Mouse (Mus musculus): ENCODE measurements around the gene Smarca2.

Gene Smarca2

GRCm38 (mm10) chr19:26604755-26605300 is at the start of gene Smarca2:
Smarca2 (plus strand) TSS chr19:26605050.
- DNase-seq (ENCODE audit: low spot score in 2 of 2) = peak; percentile 98 to 99

GRCm38 (mm10) chr19:26564850-26565249 is 40.0 kb upstream of the Smarca2 start:
- no peak for DNase-seq (ENCODE audit: low spot score in 2 of 2)

- DNase-seq (ENCODE audit: low spot score in 2 of 2) = no peak
Observed at GRCm38 (mm10) chr19:26566109-26566508, 38.7 kb upstream of the Smarca2 start.

- DNase-seq (ENCODE audit: low spot score in 2 of 2) = no peak
Observed at GRCm38 (mm10) chr19:26568236-26568635, 36.6 kb upstream of the Smarca2 start.

- DNase-seq (ENCODE audit: low spot score in 2 of 2) = no peak
Observed at GRCm38 (mm10) chr19:26568941-26569340, 35.9 kb upstream of the Smarca2 start.

GRCm38 (mm10) chr19:26569461-26569860 is 35.4 kb upstream of the Smarca2 start:
- no peak for DNase-seq (ENCODE audit: low spot score in 2 of 2)

- no peak for DNase-seq (ENCODE audit: low spot score in 2 of 2)
Observed at GRCm38 (mm10) chr19:26579645-26580044, 25.2 kb upstream of the Smarca2 start.

- no peak for DNase-seq (ENCODE audit: low spot score in 2 of 2)
Observed at GRCm38 (mm10) chr19:26580061-26580460, 24.8 kb upstream of the Smarca2 start.

- DNase-seq (ENCODE audit: low spot score in 2 of 2) = no peak
Observed at GRCm38 (mm10) chr19:26594661-26595060, 10.2 kb upstream of the Smarca2 start.

- no peak for DNase-seq (ENCODE audit: low spot score in 2 of 2)
Observed at GRCm38 (mm10) chr19:26601459-26601858, 3.4 kb upstream of the Smarca2 start.

- no peak for DNase-seq (ENCODE audit: low spot score in 2 of 2)
Observed at GRCm38 (mm10) chr19:26603296-26603860, 1.5 kb upstream of the Smarca2 start.

GRCm38 (mm10) chr19:26603906-26604754 is 720 bp upstream of the Smarca2 start:
- no peak for DNase-seq (ENCODE audit: low spot score in 2 of 2)

- peak; percentile 31 to 39 for DNase-seq (ENCODE audit: low spot score in 2 of 2)
Observed at GRCm38 (mm10) chr19:26605438-26606320, 829 bp downstream of the Smarca2 start.

- DNase-seq (ENCODE audit: low spot score in 2 of 2) = peak; percentile 37 to 42
Observed at GRCm38 (mm10) chr19:26606321-26607155, 1.7 kb downstream of the Smarca2 start.

GRCm38 (mm10) chr19:26607156-26607536 is 2.3 kb downstream of the Smarca2 start:
- peak; percentile 63 to 68 for DNase-seq (ENCODE audit: low spot score in 2 of 2)

- peak; percentile 48 to 62 for DNase-seq (ENCODE audit: low spot score in 2 of 2)
Observed at GRCm38 (mm10) chr19:26607551-26608433, 2.9 kb downstream of the Smarca2 start.

GRCm38 (mm10) chr19:26608434-26608812 is 3.6 kb downstream of the Smarca2 start:
- no peak for DNase-seq (ENCODE audit: low spot score in 2 of 2)

- DNase-seq (ENCODE audit: low spot score in 2 of 2) = no peak
Observed at GRCm38 (mm10) chr19:26609637-26610036, 4.8 kb downstream of the Smarca2 start.

- DNase-seq (ENCODE audit: low spot score in 2 of 2) = no peak
Observed at GRCm38 (mm10) chr19:26612995-26613394, 8.1 kb downstream of the Smarca2 start.

GRCm38 (mm10) chr19:26613665-26614064 is 8.8 kb downstream of the Smarca2 start:
- DNase-seq (ENCODE audit: low spot score in 2 of 2) = no peak

Measured in right cerebral cortex, postnatal 36 days (tissue).